Mouse (Mus musculus): ENCODE results near the gene Gm49380. TPM values are rescaled to one million over a fixed set of nuclear protein-coding genes. Genes with fewer than 3 reads are reported as not detected.

Gene Gm49380
- total RNA-seq (2023): not detected

DNA sequence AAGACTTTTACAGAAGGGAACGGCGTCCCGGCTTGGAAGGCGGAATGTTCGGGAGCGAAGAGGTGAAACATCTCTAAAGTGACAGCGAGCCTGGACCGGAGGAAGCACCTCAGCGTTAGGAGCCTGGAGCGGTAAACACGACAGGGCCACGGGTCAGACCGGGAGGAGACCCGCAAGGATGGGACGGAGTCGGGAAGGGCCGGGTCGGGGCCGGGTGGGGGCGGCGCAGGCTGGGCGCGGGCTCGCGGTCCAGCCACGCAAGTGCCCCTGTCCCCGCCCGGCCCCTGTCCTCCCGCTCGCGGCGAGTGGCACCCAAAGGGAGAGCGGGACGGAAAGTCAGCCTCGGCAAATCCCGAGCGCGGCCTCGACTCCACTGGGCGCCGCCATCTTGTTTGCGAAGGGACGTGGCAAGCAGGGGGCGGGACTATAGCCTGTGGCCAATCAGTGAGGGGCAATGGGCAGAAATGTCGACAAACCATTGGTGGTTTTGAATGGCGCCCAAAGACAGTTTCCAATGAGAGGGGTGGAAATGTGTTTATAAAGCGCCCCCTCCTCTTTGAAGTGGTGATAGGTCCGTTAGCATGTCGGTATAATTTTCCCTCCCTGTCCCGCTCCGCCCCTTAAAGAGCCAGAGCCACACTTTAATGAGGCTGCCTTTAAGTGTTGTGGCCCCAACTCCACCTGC is at the start of gene Gm49380, which contains the start of gene Rnf26:
Gene Gm49380 (minus strand): TSS at position 396 of the 685 bp plus-strand sequence.
Gene Rnf26 (minus strand): TSS at position 413 of the 685 bp plus-strand sequence.

DNA sequence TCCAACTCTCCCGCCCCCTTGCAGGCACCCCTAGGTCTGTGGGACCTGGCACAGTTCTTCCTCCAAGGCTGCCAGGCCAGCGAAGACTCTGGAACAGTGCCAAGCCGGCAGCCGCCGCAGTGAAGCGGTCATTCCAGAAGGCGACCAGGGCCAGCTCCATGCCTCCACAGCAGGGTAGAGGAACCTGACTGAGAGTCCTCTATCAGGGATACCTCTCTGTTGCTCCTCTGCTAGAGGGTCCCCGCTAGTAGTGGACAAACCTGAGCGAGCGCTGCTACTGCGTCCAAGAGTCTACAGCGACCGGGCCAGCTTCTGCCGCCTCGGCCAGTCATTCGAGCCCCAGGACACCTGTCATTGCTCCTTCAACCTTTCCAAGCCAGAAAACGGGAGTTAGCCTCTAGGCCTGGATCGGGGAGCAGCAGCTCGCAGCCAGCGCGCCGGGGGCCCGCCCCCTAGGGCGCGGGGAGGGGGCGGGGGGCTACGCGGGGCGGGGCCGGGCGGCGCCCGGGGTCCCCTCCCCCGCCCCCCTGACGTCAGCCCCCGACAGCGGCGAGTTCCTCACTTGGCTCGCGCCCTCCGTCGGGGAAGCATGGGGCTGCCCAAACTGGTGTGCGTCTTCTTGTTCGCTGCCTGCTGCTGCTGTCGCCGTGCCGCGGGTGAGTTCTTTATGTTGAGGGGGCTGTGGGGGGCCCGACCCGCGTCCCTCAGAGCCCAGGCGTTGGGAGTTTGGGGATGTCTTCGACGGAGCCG is 21.0 kb upstream of the Gm49380 start, which contains the start of gene Mcam:
Gene Mcam (plus strand): TSS at position 369 of the 750 bp plus-strand sequence.

DNA sequence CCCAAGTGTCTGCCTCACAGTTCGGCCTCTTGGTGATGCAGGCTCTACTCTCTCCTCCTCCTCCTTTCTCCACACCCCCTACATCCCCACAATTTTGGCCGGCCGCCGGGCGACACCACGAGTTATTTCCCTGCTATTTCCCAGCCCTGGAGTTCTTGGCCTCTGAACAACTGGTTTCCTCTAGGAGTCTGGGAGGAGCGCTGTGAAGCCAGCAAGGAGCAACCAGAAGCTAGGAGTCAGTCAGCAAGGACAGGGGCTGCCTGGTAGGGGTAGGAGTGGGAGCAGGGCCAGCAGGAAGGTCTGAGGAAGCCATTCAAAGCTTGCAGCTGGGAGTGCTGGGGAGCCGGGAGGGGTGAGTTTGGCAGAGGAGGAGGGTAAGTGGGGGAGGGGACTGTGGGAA is 6.2 kb downstream of the Gm49380 start, which contains the start of gene C1qtnf5:
Gene C1qtnf5 (plus strand): TSS at position 136 of the 400 bp plus-strand sequence.

DNA sequence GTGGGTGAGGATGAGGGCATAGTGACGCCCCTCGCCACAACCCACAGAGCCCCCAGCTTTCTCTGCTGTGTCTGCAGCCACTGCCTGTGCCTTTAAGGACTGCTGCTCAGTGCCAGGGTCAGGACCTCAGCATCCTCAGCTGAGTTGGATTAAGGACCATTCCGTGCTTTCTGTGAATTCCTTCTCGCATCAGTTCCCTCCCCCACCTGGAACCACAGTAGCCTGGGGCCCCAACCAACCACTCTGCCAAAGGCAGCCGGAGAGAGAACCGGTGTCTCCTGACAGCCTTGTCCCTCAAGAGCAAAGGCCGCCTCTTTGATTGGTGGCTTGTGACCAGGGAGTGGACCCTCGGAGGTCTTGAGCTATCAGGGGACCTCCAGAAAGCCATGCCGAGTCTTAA is 11.8 kb downstream of the Gm49380 start, which contains the start of gene Mfrp:
Gene Mfrp (plus strand): TSS at position 240 of the 400 bp plus-strand sequence.

DNA sequence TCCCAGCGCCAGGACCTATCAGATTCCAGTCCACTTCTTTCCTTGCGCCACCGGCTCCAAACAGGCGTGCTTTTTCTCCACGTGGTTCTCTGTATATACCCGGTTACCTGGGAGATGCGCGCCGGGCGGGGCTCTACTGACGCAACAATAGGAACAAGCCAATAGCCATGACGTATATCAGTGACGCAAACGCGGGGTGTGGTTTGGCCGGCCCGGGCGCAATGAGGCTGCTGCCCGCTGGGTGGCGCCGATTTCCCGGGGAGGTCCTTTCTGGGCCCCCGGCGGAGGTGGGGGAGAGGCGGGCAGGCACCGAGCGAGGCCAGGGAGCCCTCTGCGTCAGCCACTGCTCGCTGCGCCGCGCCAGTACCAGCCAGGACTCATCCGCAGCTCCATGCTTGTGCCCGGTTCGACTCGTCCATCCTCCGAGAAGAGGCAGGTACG is 46.5 kb downstream of the Gm49380 start, which contains the start of gene Usp2:
Gene Usp2 (plus strand): TSS at position 237 of the 441 bp plus-strand sequence.

DNA sequence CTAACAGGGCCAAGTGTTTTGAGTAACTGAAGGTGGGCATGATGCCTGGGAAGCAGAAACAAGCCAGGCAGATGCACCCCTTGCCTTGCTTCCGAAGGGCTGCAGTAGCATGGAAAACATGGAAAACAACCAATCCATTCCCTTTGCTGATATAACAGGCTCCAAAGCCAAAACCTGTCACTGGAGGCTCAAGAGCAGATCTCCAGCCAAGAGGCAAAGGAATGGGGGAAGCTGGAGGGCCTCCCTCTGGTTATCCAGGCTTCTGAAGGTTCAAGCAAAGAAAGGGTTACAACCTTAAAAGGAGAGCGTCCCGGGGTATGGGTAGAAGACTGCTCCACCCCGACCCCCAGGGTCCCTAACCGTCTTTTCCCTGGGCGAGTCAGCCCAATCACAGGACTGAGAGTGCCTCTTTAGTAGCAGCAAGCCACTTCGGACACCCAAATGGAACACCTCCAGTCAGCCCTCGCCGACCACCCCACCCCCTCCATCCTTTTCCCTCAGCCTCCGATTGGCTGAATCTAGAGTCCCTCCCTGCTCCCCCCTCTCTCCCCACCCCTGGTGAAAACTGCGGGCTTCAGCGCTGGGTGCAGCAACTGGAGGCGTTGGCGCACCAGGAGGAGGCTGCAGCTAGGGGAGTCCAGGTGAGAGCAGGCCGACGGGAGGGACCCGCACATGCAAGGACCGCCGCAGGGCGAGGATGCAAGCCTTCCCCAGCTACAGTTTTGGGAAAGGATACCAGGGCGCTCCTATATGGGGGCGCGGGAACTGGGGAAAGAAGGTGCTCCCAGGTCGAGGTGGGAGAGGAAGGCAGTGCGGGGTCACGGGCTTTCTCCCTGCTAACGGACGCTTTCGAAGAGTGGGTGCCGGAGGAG is 70.2 kb downstream of the Gm49380 start, which contains the start of gene Thy1:
Gene Thy1 (plus strand): TSS at position 549 of the 872 bp plus-strand sequence.

Other genes starting within 250 kb of the Gm49380 start
- gene Thy1, start 70.1 kb downstream of the Gm49380 start, total RNA-seq (2023): 1 to 10 TPM; 3.4 to 8.3 TPM
- 1 to 10 TPM; 4.6 to 7.1 TPM for gene Usp2, start 46.5 kb downstream of the Gm49380 start, total RNA-seq (2023)
- gene Mfrp, start 11.8 kb downstream of the Gm49380 start, total RNA-seq (2023): not detected
- not detected for gene C1qtnf5, start 6.3 kb downstream of the Gm49380 start, total RNA-seq (2023)
- 10 to 100 TPM; 13.9 to 14.0 TPM for gene Rnf26, start within 50 bp of the Gm49380 start, total RNA-seq (2023)
- under 1 TPM in 1 of 2 experiments, not detected in 1; 0.16 TPM for gene Mcam, start 21.0 kb upstream of the Gm49380 start, total RNA-seq (2023)
- 100 to 1,000 TPM; 223 to 230 TPM for gene Cbl, start 120.5 kb upstream of the Gm49380 start, total RNA-seq (2023)
- gene Ccdc153, start 127.2 kb upstream of the Gm49380 start, total RNA-seq (2023): not detected
- under 1 TPM; 0.49 to 0.58 TPM for gene Pdzd3, start 138.0 kb upstream of the Gm49380 start, total RNA-seq (2023)
- gene Nlrx1, start 155.1 kb upstream of the Gm49380 start, total RNA-seq (2023): 10 to 100 TPM; 39.1 to 44.7 TPM
- gene Abcg4, start 175.1 kb upstream of the Gm49380 start, total RNA-seq (2023): not detected
- 10 to 100 TPM; 30.5 to 31.9 TPM for gene Hinfp, start 192.2 kb upstream of the Gm49380 start, total RNA-seq (2023)
- 10 to 100 TPM; 25.9 to 31.5 TPM for gene C2cd2l, start 206.8 kb upstream of the Gm49380 start, total RNA-seq (2023)
- 10 to 100 TPM; 19.9 to 29.9 TPM for gene Dpagt1, start 212.5 kb upstream of the Gm49380 start, total RNA-seq (2023)
- 10 to 100 TPM; 21.6 to 22.2 TPM for gene H2afx, start 221.2 kb upstream of the Gm49380 start, total RNA-seq (2023)
- gene Hmbs, start 230.7 kb upstream of the Gm49380 start, total RNA-seq (2023): 10 to 100 TPM; 19.4 to 20.5 TPM
- gene Vps11, start 248.2 kb upstream of the Gm49380 start, total RNA-seq (2023): 10 to 100 TPM; 42.6 to 42.7 TPM

All from monocyte, adult 59 days (primary cell).